Mouse (Mus musculus) bone marrow, adult 2 months (tissue): ENCODE measurements around the gene Csk. TPM values are rescaled to one million over a fixed set of nuclear protein-coding genes. Genes with fewer than 3 reads are reported as not detected.

Source experiments
- H3K27ac ChIP-seq: fragments of 200-500 bp; 2 replicates; pipeline ENCODE4 v1.5.1; 2012; ENCODE audit warnings: low read depth, mild to moderate bottlenecking, control low read depth, inconsistent platforms, low read length; ENCODE audit not compliant: control insufficient read depth, poor library complexity, insufficient read depth
- H3K4me1 ChIP-seq: fragments of 200-500 bp; 2 replicates; pipeline ENCODE4 v1.6.1; 2011; ENCODE audit warnings: low read length; ENCODE audit not compliant: control insufficient read depth, insufficient read depth
- H3K4me3 ChIP-seq: fragments of 200-500 bp; replicated peaks from 2 replicates; pipeline ENCODE3; 2011; ENCODE audit warnings: mild to moderate bottlenecking, low read depth, low read length, control low read depth; ENCODE audit not compliant: control insufficient read depth
- CTCF ChIP-seq: fragments of 200-500 bp; IDR thresholded peaks from 2 replicates; pipeline ENCODE4 v1.5.1; 2011; ENCODE audit warnings: low read length, control low read depth; ENCODE audit not compliant: control insufficient read depth, insufficient read depth
- POLR2A ChIP-seq: fragments of 200-500 bp; IDR thresholded peaks from 2 replicates; pipeline ENCODE4 v1.6.1; 2011; ENCODE audit warnings: low read depth, mild to moderate bottlenecking, control low read depth, low read length, borderline replicate concordance; ENCODE audit not compliant: control insufficient read depth
- WGBS: fragments of 180-500 bp; shearing (Covaris S2); methylation state at CpG from one replicate; pipeline ENCODE4 v1.1.7; 2018; 5-methylcytosine and 5-hydroxymethylcytosine counted together
- polyA plus RNA-seq: library from polyadenylated mRNA; stranded (reverse); fragments of >200 nt; gene quantifications from 2 replicates; pipeline ENCODE4 v1.2.4, GENCODE M21; 2011; ENCODE audit warnings: low replicate concordance; ENCODE audit not compliant: missing spikeins, insufficient read depth, insufficient read length

Gene Csk
- polyA plus RNA-seq, 1 experiment, result 99.8 TPM

DNA sequence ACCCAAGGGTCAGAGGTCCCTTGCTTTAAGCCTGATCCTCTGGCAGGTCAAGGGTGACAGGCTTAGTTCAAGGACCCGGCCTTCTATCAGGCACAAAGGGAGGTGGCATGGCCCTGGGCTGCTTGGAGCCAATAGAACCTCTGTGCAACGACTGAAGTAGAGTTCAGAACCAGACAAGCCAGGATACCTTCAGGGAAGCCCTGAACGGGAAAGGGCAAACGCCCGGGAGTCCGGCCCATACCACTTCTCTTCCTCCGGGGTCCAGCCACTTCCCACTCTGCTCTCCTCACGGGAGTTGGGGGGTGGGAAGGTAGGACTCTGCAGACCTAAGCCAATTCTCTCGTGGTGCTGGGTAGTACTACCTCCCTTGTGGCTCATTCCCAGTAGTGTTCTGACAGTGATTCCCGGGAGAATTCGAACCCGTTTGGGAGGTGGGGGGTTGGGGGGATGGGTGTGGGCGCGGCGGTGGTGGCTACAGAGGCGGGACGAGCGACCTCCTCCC lies 8.9 kb downstream of the Csk start:
- peak overlapping the region; percentile 100 for H3K27ac ChIP-seq
- peaks cover 25% of the 10 kb centered on the region for H3K4me1 ChIP-seq
- H3K4me3 ChIP-seq, result peak overlapping the region; percentile 88
- TF ChIP-seq POLR2A (no peak), CTCF (no peak)
- WGBS, result under 1% methylated on average over 18 of the region's 18 CpGs

DNA sequence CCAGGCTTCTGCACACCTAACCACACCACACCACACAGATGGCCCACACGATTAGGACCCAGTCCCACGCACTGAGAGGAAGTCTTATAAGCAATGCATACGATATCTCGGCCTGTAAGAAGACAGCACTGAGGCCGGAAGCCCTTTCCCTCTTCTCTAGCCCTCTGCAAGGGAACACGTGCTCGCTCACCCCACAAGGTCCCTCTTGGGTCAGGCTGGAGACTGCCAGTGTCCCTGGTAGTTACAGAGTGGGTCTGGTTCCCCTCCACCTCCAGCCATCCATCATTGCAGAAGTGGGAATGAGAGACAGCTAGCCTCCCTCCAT lies 9.6 kb downstream of the Csk start:
- WGBS, result 0% methylated on average over 7 of the region's 7 CpGs
- TF ChIP-seq POLR2A, result no peak
- TF ChIP-seq CTCF, result no peak
- peaks cover 25% of the 10 kb centered on the region for H3K4me1 ChIP-seq
- peak overlapping the region; percentile 67 for H3K4me3 ChIP-seq
- H3K27ac ChIP-seq, result peak overlapping the region; percentile 92

DNA sequence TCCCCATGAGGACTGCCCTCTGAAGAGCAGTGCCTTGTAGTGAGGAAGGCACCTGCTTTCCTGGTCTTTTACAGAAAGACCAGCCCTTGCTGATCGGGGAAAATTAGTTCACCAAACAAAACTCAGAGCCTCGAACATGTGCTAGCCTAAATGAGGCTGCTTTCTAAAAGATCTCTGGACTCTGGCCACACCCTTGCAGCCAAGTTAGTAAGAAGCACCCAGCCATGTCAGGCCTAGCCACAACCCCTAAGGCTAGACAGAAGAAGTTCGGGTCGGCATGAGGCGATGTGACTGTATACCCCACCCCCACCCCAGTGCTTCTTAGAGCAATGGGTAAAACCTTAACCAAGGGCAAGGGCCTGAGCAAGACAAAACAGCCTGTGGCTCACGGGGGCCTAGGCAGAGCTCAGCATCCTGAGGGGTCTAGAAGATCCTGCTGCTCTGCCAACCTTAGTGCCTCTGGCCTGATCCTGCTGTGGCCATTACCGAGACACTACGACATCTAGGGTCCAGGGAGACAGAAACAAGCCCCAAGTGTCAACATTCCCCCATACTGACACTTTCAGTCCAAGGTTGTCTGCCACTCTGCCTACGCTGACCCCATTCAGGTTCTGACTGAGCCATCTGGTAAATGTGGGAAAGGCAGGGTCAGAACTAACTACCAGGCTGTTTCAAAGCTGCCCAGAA lies 10.1 kb downstream of the Csk start:
- 6% methylated on average over 9 of the region's 9 CpGs for WGBS
- peak overlapping the region; percentile 67 for H3K4me3 ChIP-seq
- H3K27ac ChIP-seq, result peak overlapping the region; percentile 92
- TF ChIP-seq POLR2A, result no peak
- TF ChIP-seq CTCF, result no peak
- H3K4me1 ChIP-seq, result peaks cover 26% of the 10 kb centered on the region

DNA sequence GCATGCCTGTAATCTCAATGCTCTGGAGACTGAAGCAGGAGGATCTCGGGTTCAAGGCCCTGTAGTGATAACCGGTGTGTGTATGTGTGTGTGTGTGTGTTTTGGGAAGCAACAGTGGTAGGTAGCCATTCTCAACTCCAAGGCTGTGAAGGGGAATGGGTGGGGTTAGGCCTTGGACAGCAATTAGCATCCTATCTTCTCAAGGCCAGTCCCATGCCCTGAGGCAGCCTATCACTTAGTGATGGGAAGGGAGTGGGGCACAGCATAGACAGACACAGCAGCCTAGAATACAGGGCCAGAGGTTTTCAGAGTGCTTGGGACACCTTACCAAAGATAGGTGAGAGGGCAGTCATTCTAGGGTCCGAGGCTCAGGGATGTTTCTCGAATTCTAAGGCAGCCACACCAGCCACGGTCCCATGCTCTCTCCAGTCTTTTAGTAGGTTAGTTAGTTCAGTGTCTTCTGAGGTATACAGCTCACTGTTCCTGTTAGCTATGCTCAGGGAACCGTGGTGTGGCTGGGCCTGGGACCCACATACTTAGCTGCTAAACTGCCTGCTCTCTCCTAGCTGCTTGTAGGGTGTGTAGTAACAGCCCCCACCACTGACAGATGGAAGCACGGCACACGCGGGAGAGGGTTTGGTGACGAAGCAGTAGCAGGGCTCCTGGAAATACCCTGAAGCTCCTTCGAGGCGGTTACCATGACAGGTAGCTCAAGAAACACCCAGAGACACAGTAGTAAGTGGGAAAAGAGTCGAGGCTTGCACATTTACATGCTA lies 11.5 kb downstream of the Csk start:
- Histone ChIP-seq H3K4me1 (peaks cover 28% of the 10 kb centered on the region), H3K27ac (peak overlapping the region; percentile 92), H3K4me3 (peak overlapping the region; percentile 10)
- TF ChIP-seq CTCF (no peak), POLR2A (no peak)
- 44% methylated on average over 13 of the region's 13 CpGs for WGBS

DNA sequence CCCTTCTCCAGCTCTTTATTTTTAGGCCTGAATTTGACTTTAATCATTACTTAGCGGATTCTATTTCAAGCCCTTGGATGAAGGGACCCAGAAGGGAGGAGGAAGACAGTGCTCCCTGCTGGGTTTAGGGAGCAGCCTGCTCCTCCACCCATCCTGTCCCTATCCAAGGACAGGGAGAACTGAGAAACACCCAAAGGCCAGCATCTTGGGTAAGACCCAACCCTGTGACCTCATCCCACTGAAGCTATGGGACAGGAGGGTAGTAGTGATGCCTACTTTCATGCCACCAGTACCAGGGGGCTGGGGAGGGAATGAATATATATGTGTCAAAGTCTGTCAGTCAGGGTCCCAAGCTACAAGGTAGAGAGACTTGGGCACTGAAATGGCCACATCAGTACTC lies 12.4 kb downstream of the Csk start:
- peaks cover 28% of the 10 kb centered on the region for H3K4me1 ChIP-seq

DNA sequence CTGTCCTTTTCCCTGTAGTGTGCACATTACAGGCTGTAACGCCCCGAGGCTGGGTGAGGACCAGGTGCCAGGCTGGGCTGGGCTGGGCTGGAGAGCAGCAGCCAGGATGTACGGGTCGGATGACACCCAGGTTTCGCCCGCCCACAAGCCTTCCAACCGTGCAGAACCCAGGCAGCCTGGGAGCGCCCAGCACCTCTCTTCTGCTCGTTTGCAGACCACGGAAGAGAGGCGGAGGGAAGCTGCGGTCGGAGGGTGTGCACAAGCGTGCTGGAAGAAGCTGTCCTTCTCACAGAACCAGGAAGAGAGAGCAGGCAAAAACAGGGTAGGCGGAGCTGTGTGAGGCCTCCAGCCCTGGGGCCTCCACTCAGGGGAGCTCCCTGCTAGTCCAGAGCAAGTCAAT lies 13.0 kb downstream of the Csk start:
- Histone ChIP-seq H3K4me3 (peak overlapping the region; percentile 24), H3K4me1 (peaks cover 29% of the 10 kb centered on the region), H3K27ac (peak overlapping the region; percentile 92)
- under 1% methylated on average over 15 of the region's 15 CpGs for WGBS
- peak; percentile 83; the same call in 1 of the 2 replicates for TF ChIP-seq POLR2A
- no peak for TF ChIP-seq CTCF

More for the DNA sequence above, 12.4 kb downstream of the Csk start:
- Histone ChIP-seq H3K27ac (peak overlapping the region; percentile 92), H3K4me3 (no peak overlapping the region)
- WGBS, result 79% methylated on average over 1 of the region's 1 CpGs
- TF ChIP-seq CTCF, result no peak
- TF ChIP-seq POLR2A, result no peak

DNA sequence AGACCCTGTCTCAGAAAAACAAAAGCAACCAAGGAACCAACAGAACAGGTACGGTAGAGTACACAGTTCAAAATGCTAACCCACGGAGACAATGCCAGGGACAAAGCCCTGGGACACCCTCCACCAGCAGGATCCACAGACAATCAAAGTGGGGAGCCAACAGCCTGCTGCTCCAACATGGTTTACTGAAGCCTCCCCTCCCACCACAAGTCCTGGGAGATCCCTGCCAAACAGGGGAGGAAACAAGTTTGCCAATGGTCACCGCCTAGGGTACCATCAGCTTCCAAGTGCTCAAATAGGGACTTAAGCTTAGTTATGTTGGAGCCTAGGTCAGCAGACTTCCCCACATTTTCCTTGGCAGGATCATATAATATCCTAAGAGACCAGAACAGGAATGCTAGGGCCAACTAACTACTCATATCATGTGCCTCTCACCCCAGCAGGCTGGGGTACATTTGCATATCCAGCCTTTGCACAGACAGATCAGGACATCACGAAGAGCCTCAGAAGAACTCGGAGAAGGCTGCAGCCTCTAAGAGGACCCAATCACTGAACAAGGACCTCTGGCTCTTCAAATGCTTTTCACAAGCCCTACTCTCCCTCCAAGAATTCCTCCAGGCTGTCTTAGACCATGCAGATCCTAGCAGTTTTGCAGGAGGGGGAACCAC lies 13.6 kb downstream of the Csk start:
- TF ChIP-seq POLR2A, result no peak
- TF ChIP-seq CTCF, result no peak
- Histone ChIP-seq H3K4me3 (peak overlapping the region; percentile 24), H3K27ac (peak overlapping the region; percentile 92), H3K4me1 (peaks cover 32% of the 10 kb centered on the region)
- WGBS, result 19% methylated on average over 5 of the region's 5 CpGs
